Mouse (Mus musculus): ENCODE data around the gene Guf1. TPM values are rescaled to one million over a fixed set of nuclear protein-coding genes. Genes with fewer than 3 reads are reported as not detected.

The Guf1 gene
- polyA plus RNA-seq, 1 experiment from 2014 or later, result 50.7 TPM

GRCm38 (mm10) chr5:69613209-69613796 is 56.6 kb downstream of the Guf1 start:
- Histone ChIP-seq H3K4me3 (no peak overlapping the region), H3K4me2 (no peak overlapping the region), H3K4me1 (replicated peaks) (no peaks in the 10 kb centered on the region), H3K9me3 (no peaks in the 10 kb centered on the region), H3K27ac (replicated peaks) (no peak overlapping the region), H3K36me3 (no peaks in the 10 kb centered on the region), H3K27me3 (no peaks in the 10 kb centered on the region), H3K9ac (no peak overlapping the region)
- 35% methylated on average over 4 of the region's 4 CpGs for WGBS
- no peak for ATAC-seq (ENCODE audit: low read depth)

GRCm38 (mm10) chr5:69620899-69621298 is 64.2 kb downstream of the Guf1 start:
- Histone ChIP-seq H3K27me3 (no peaks in the 10 kb centered on the region), H3K27ac (replicated peaks) (no peak overlapping the region), H3K4me1 (replicated peaks) (no peaks in the 10 kb centered on the region), H3K36me3 (no peaks in the 10 kb centered on the region), H3K9me3 (no peaks in the 10 kb centered on the region), H3K4me2 (no peak overlapping the region), H3K9ac (no peak overlapping the region), H3K4me3 (no peak overlapping the region)
- 81% methylated on average over 1 of the region's 1 CpGs for WGBS
- no peak for ATAC-seq (ENCODE audit: low read depth)

Other genes with a start within 250 kb of the Guf1 start
- gene Kctd8, start 215.2 kb upstream of the Guf1 start, polyA plus RNA-seq (2015; fragmentation: Nextera tagmentation; extraction: Ambion mirVana), result 21.8 and 23.5 TPM in 2 replicates
- not detected in 2 replicates for gene Yipf7, start 14.3 kb upstream of the Guf1 start, polyA plus RNA-seq (2015; fragmentation: Nextera tagmentation; extraction: Ambion mirVana)
- 31.5 and 37.0 TPM in 2 replicates for gene Gnpda2, start 35.4 kb downstream of the Guf1 start, polyA plus RNA-seq (2015; fragmentation: Nextera tagmentation; extraction: Ambion mirVana)